Mouse (Mus musculus): Measurements from ENCODE around the gene Cxcl5. TPM values are rescaled to one million over a fixed set of nuclear protein-coding genes. Genes with fewer than 3 reads are reported as not detected.

Gene Cxcl5
- polyA plus RNA-seq, 1 experiment = not detected

- Histone ChIP-seq H3K4me3 (replicated peaks) (no peak overlapping the region), H3K27me3 (ENCODE audit: control insufficient read depth) (peaks cover 11% of the 10 kb centered on the region), H3K36me3 (ENCODE audit: control insufficient read depth) (no peaks in the 10 kb centered on the region), H3K9me3 (ENCODE audit: control insufficient read depth, low read length) (no peaks in the 10 kb centered on the region), H3K4me1 (ENCODE audit: control insufficient read depth) (no peaks in the 10 kb centered on the region)
- no peak for TF ChIP-seq TAL1 (IDR thresholded peaks at IDR 0.05; ENCODE audit: low read length)
- no peak for TF ChIP-seq GATA1 (IDR thresholded peaks at IDR 0.05; ENCODE audit: low read length)
These were observed 1.1 kb downstream of the Cxcl5 start for GRCm38 (mm10) chr5:90760303-90760702.

DNA sequence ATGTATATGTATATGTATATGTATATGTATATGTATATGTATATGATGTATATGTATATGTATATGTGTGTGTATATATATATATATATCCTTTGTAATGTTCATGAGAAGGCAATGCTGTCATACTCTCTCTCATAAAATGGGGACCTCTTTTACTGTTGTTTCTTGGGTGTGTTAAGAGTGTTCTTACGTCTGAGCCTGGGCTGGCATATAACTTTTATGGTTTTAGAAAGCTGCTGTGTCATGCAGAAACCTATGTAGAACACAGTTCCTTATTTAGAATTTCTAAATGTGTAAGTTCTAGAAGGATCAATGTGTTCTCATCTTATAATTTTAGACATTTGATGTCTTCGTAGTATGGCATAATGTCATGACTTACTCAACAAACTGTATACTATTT is 1.7 kb downstream of the Cxcl5 start:
- no peak for TF ChIP-seq TAL1 (IDR thresholded peaks at IDR 0.05; ENCODE audit: low read length)
- TF ChIP-seq GATA1 (IDR thresholded peaks at IDR 0.05; ENCODE audit: low read length) = no peak
- Histone ChIP-seq H3K4me1 (ENCODE audit: control insufficient read depth) (no peaks in the 10 kb centered on the region), H3K4me3 (replicated peaks) (no peak overlapping the region), H3K36me3 (ENCODE audit: control insufficient read depth) (no peaks in the 10 kb centered on the region), H3K9me3 (ENCODE audit: control insufficient read depth, low read length) (no peaks in the 10 kb centered on the region), H3K27me3 (ENCODE audit: control insufficient read depth) (peaks cover 11% of the 10 kb centered on the region)

DNA sequence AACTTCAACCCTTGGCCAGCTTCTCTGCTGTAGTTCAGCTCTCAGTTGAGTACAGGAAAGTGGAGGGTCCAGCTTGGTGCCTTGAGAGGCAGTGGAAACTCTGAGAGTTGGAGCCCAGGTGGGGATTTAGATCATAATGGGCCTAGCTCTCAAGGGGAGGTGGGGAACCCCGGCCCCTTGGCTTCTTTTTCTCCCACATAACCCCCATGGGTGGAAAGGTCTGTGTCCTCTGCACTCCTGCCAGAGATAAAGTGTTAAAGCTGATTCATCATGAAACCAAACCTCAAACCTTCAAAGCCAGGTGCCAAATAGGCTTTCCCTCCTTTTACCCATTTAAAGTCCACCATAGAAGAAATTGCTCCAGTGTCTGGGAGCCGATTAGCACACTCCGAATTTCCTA is 2.7 kb downstream of the Cxcl5 start:
- H3K27me3 ChIP-seq (ENCODE audit: control insufficient read depth) = peaks cover 11% of the 10 kb centered on the region
- no peak overlapping the region for H3K4me3 ChIP-seq (replicated peaks)
- H3K4me1 ChIP-seq (ENCODE audit: control insufficient read depth) = no peaks in the 10 kb centered on the region
- TF ChIP-seq TAL1 (IDR thresholded peaks at IDR 0.05; ENCODE audit: low read length) (no peak), GATA1 (IDR thresholded peaks at IDR 0.05; ENCODE audit: low read length) (no peak)
- no peaks in the 10 kb centered on the region for H3K9me3 ChIP-seq (ENCODE audit: control insufficient read depth, low read length)
- H3K36me3 ChIP-seq (ENCODE audit: control insufficient read depth) = no peaks in the 10 kb centered on the region

- TF ChIP-seq GATA1 (IDR thresholded peaks at IDR 0.05; ENCODE audit: low read length) (no peak), TAL1 (IDR thresholded peaks at IDR 0.05; ENCODE audit: low read length) (no peak)
- no peak overlapping the region for H3K4me3 ChIP-seq (replicated peaks)
- H3K9me3 ChIP-seq (ENCODE audit: control insufficient read depth, low read length) = no peaks in the 10 kb centered on the region
- H3K27me3 ChIP-seq (ENCODE audit: control insufficient read depth) = peaks cover 8% of the 10 kb centered on the region
- no peaks in the 10 kb centered on the region for H3K36me3 ChIP-seq (ENCODE audit: control insufficient read depth)
- H3K4me1 ChIP-seq (ENCODE audit: control insufficient read depth) = no peaks in the 10 kb centered on the region
These were observed 4.9 kb downstream of the Cxcl5 start for GRCm38 (mm10) chr5:90763912-90764665.

- Histone ChIP-seq H3K27me3 (ENCODE audit: control insufficient read depth) (no peaks in the 10 kb centered on the region), H3K9me3 (ENCODE audit: control insufficient read depth, low read length) (no peaks in the 10 kb centered on the region), H3K36me3 (ENCODE audit: control insufficient read depth) (no peaks in the 10 kb centered on the region), H3K4me1 (ENCODE audit: control insufficient read depth) (no peaks in the 10 kb centered on the region), H3K4me3 (replicated peaks) (no peak overlapping the region)
- TF ChIP-seq TAL1 (IDR thresholded peaks at IDR 0.05; ENCODE audit: low read length) (no peak), GATA1 (IDR thresholded peaks at IDR 0.05; ENCODE audit: low read length) (no peak)
These were observed 6.9 kb downstream of the Cxcl5 start for GRCm38 (mm10) chr5:90765821-90766606.

DNA sequence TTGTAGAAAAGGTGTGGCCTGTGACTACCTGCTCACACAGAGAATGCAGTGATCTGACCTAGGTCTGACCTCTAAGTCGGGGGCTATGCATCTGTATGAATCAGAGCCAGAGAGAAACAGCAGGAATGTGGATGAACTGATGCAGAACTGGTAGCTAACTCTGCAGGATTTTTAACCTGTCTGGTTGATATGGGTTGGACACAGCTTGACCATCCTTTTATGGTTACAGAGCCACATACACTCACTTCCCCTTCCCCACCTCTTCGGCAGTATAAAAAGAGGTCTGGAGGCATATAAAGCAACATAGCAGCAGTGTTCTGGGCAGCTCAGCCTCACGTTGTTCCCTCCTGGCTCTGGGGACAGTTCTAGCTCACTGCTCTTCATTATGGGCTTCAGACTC is 9.1 kb downstream of the Cxcl5 start, which contains the start of gene Ppbp:
Gene Ppbp (plus strand): TSS at position 301 of the 400 bp plus-strand sequence.
- TF ChIP-seq TAL1 (IDR thresholded peaks at IDR 0.05; ENCODE audit: low read length) (no peak), GATA1 (IDR thresholded peaks at IDR 0.05; ENCODE audit: low read length) (no peak)
- H3K4me3 ChIP-seq (replicated peaks) = no peak within 1 kb of the TSS
- H3K27me3 ChIP-seq (ENCODE audit: control insufficient read depth) = peaks cover 4% of the 10 kb centered on the region; the same call in 1 of the 2 replicates
- no peaks in the 10 kb centered on the region for H3K9me3 ChIP-seq (ENCODE audit: control insufficient read depth, low read length)
- no peaks in the 10 kb centered on the region for H3K36me3 ChIP-seq (ENCODE audit: control insufficient read depth)
- H3K4me1 ChIP-seq (ENCODE audit: control insufficient read depth) = no peaks in the 10 kb centered on the region

- no peaks in the 10 kb centered on the region for H3K36me3 ChIP-seq (ENCODE audit: control insufficient read depth)
- no peaks in the 10 kb centered on the region for H3K9me3 ChIP-seq (ENCODE audit: control insufficient read depth, low read length)
- H3K27me3 ChIP-seq (ENCODE audit: control insufficient read depth) = peaks cover 4% of the 10 kb centered on the region; the same call in 1 of the 2 replicates
- TF ChIP-seq TAL1 (IDR thresholded peaks at IDR 0.05; ENCODE audit: low read length) (no peak), GATA1 (IDR thresholded peaks at IDR 0.05; ENCODE audit: low read length) (no peak)
- H3K4me1 ChIP-seq (ENCODE audit: control insufficient read depth) = peaks cover 2% of the 10 kb centered on the region
- H3K4me3 ChIP-seq (replicated peaks) = no peak overlapping the region
These were observed 12.2 kb downstream of the Cxcl5 start for GRCm38 (mm10) chr5:90771369-90771768.

GRCm38 (mm10) chr5:90771880-90772653 is 12.9 kb downstream of the Cxcl5 start, which contains the start of gene Pf4:
Pf4 (plus strand) TSS chr5:90772435.
- H3K4me3 ChIP-seq (replicated peaks) = no peak within 1 kb of the TSS
- H3K4me1 ChIP-seq (ENCODE audit: control insufficient read depth) = peaks cover 2% of the 10 kb centered on the region
- peaks cover 4% of the 10 kb centered on the region; the same call in 1 of the 2 replicates for H3K27me3 ChIP-seq (ENCODE audit: control insufficient read depth)
- TF ChIP-seq GATA1 (IDR thresholded peaks at IDR 0.05; ENCODE audit: low read length) (no peak), TAL1 (IDR thresholded peaks at IDR 0.05; ENCODE audit: low read length) (no peak)
- H3K36me3 ChIP-seq (ENCODE audit: control insufficient read depth) = no peaks in the 10 kb centered on the region
- H3K9me3 ChIP-seq (ENCODE audit: control insufficient read depth, low read length) = no peaks in the 10 kb centered on the region
